Mouse (Mus musculus): ENCODE data around the gene Gm9958.

GRCm38 (mm10) chr5:90370401-90370800 is 3.4 kb downstream of the Gm9958 start:
- TF ChIP-seq CTCF (IDR thresholded peaks at IDR 0.05; ENCODE audit: control insufficient read depth, insufficient read depth, insufficient read length) (no peak), MAX (IDR thresholded peaks at IDR 0.05) (no peak), MYOD1 (IDR thresholded peaks at IDR 0.05; ENCODE audit: control insufficient read depth, insufficient read length, low read depth) (no peak), USF1 (IDR thresholded peaks at IDR 0.05; ENCODE audit: low read depth) (no peak), CEBPB (IDR thresholded peaks at IDR 0.05; ENCODE audit: low read depth) (no peak)

All from C2C12 (cell line).